Mouse (Mus musculus) liver, adult 2 months (tissue): ENCODE measurements around the gene Kcnt2. TPM values are rescaled to one million over a fixed set of nuclear protein-coding genes. Genes with fewer than 3 reads are reported as not detected.

ENCODE experiments used
- DNase-seq: peaks from one replicate; pipeline ENCODE4 v3.0.0-alpha.2; 2011; ENCODE audit warnings: low read depth, low spot score; ENCODE audit errors: extremely low read depth
- H3K27ac ChIP-seq: fragments of 200-500 bp; replicated peaks from 2 replicates; pipeline ENCODE4 v1.5.1; 2012; ENCODE audit warnings: low read depth, mild to moderate bottlenecking, control low read depth, inconsistent platforms, low read length; ENCODE audit not compliant: insufficient read depth
- H3K27me3 ChIP-seq: fragments of 200-500 bp; 2 replicates; pipeline ENCODE4 v1.6.1; 2012; ENCODE audit warnings: mild to moderate bottlenecking, moderate library complexity, low read length, inconsistent platforms; ENCODE audit not compliant: control insufficient read depth, insufficient read depth
- H3K36me3 ChIP-seq: fragments of 200-500 bp; 2 replicates; pipeline ENCODE4 v1.6.1; 2012; ENCODE audit warnings: low read length, inconsistent platforms; ENCODE audit not compliant: control insufficient read depth, insufficient read depth
- H3K4me1 ChIP-seq: fragments of 200-500 bp; 2 replicates; pipeline ENCODE4 v1.6.1; 2011; ENCODE audit warnings: low read length; ENCODE audit not compliant: control insufficient read depth, insufficient read depth
- H3K4me3 ChIP-seq: fragments of 200-500 bp; 2 replicates; pipeline ENCODE4 v1.5.1; 2011; ENCODE audit warnings: low read depth, mild to moderate bottlenecking, control low read depth, low read length, moderate library complexity; ENCODE audit not compliant: insufficient read depth
- H3K79me2 ChIP-seq: fragments of 200-500 bp; 2 replicates; pipeline ENCODE4 v1.6.1; 2012; ENCODE audit warnings: inconsistent platforms, mild to moderate bottlenecking, low read length, moderate library complexity; ENCODE audit not compliant: control insufficient read depth, insufficient read depth
- H3K9ac ChIP-seq: fragments of 200-500 bp; 2 replicates; pipeline ENCODE4 v1.6.1; 2012; ENCODE audit warnings: low read depth, mild to moderate bottlenecking, control low read depth, inconsistent platforms, low read length
- CTCF ChIP-seq: fragments of 200-500 bp; IDR thresholded peaks from 2 replicates; pipeline ENCODE4 v1.5.1; 2011; ENCODE audit warnings: low read depth, low read length, control low read depth
- POLR2A ChIP-seq: fragments of 200-500 bp; IDR thresholded peaks from 2 replicates; pipeline ENCODE4 v1.6.1; 2011; ENCODE audit warnings: low read length, control low read depth; ENCODE audit not compliant: insufficient read depth; ENCODE audit errors: extremely low read depth
- WGBS: fragments of 180-500 bp; shearing (Covaris S2); methylation state at CpG from one replicate; pipeline ENCODE4 v1.1.7; 2018; 5-methylcytosine and 5-hydroxymethylcytosine counted together
- polyA plus RNA-seq: library from polyadenylated mRNA; depleted of rRNA; stranded (reverse); fragments of >200 nt; gene quantifications from 2 replicates; pipeline ENCODE4 v1.2.3, GENCODE M21; 2012
- total RNA-seq: library from RNA; depleted of rRNA; stranded (reverse); fragments of >200 nt; gene quantifications from 2 replicates; pipeline ENCODE4 v1.2.3, GENCODE M21; 2014

The Kcnt2 gene
- total and polyA plus RNA-seq, 2 experiments = 0.18 to 0.83 TPM

GRCm38 (mm10) chr1:140468315-140468714 lies 222.4 kb downstream of the Kcnt2 start:
- H3K27ac ChIP-seq = no peak overlapping the region
- DNase-seq = no peak
- TF ChIP-seq POLR2A = no peak
- no peak for TF ChIP-seq CTCF
- 85% methylated on average over 4 of the region's 4 CpGs for WGBS
- no peak overlapping the region for H3K9ac ChIP-seq
- H3K27me3 ChIP-seq = no peaks in the 10 kb centered on the region
- H3K4me3 ChIP-seq = no peak overlapping the region
- H3K36me3 ChIP-seq = no peaks in the 10 kb centered on the region
- H3K79me2 ChIP-seq = no peaks in the 10 kb centered on the region
- no peaks in the 10 kb centered on the region for H3K4me1 ChIP-seq

- no peak for TF ChIP-seq CTCF
- TF ChIP-seq POLR2A = no peak
Measured at GRCm38 (mm10) chr1:140469586-140469985, 223.6 kb downstream of the Kcnt2 start.

GRCm38 (mm10) chr1:140476921-140477320 lies 231.0 kb downstream of the Kcnt2 start:
- H3K4me1 ChIP-seq = peaks cover 6% of the 10 kb centered on the region; the same call in 1 of the 2 replicates
- no peak for DNase-seq
- no peaks in the 10 kb centered on the region for H3K27me3 ChIP-seq
- H3K36me3 ChIP-seq = no peaks in the 10 kb centered on the region
- no peak overlapping the region for H3K9ac ChIP-seq
- TF ChIP-seq CTCF (no peak), POLR2A (no peak)
- no peaks in the 10 kb centered on the region for H3K79me2 ChIP-seq
- WGBS = 62% methylated on average over 2 of the region's 2 CpGs
- no peak overlapping the region for H3K4me3 ChIP-seq
- H3K27ac ChIP-seq = no peak overlapping the region

More at GRCm38 (mm10) chr1:140469586-140469985, 223.6 kb downstream of the Kcnt2 start:
- Histone ChIP-seq H3K27ac (no peak overlapping the region), H3K79me2 (no peaks in the 10 kb centered on the region), H3K4me1 (no peaks in the 10 kb centered on the region), H3K27me3 (no peaks in the 10 kb centered on the region), H3K36me3 (no peaks in the 10 kb centered on the region), H3K4me3 (no peak overlapping the region), H3K9ac (no peak overlapping the region)
- 90% methylated on average over 1 of the region's 1 CpGs for WGBS
- DNase-seq = no peak

GRCm38 (mm10) chr1:140484016-140484415 lies 238.1 kb downstream of the Kcnt2 start:
- Histone ChIP-seq H3K9ac (no peak overlapping the region), H3K79me2 (no peaks in the 10 kb centered on the region), H3K27me3 (no peaks in the 10 kb centered on the region), H3K4me1 (no peaks in the 10 kb centered on the region), H3K4me3 (no peak overlapping the region), H3K36me3 (no peaks in the 10 kb centered on the region), H3K27ac (no peak overlapping the region)
- TF ChIP-seq POLR2A (no peak), CTCF (no peak)
- WGBS = 93% methylated on average over 1 of the region's 1 CpGs
- peak; percentile 24 for DNase-seq

GRCm38 (mm10) chr1:140489816-140490215 lies 243.9 kb downstream of the Kcnt2 start:
- no peak overlapping the region for H3K4me3 ChIP-seq
- no peaks in the 10 kb centered on the region for H3K27me3 ChIP-seq
- 67% methylated on average over 2 of the region's 2 CpGs for WGBS
- no peak for TF ChIP-seq CTCF
- TF ChIP-seq POLR2A = no peak
- no peak overlapping the region for H3K27ac ChIP-seq
- no peak overlapping the region for H3K9ac ChIP-seq
- DNase-seq = no peak
- no peaks in the 10 kb centered on the region for H3K36me3 ChIP-seq
- no peaks in the 10 kb centered on the region for H3K4me1 ChIP-seq
- no peaks in the 10 kb centered on the region for H3K79me2 ChIP-seq

GRCm38 (mm10) chr1:140491406-140491805 lies 245.4 kb downstream of the Kcnt2 start:
- no peaks in the 10 kb centered on the region for H3K27me3 ChIP-seq
- no peaks in the 10 kb centered on the region for H3K36me3 ChIP-seq
- H3K79me2 ChIP-seq = no peaks in the 10 kb centered on the region
- no peak for DNase-seq
- WGBS = 95% methylated on average over 1 of the region's 1 CpGs
- no peak overlapping the region for H3K9ac ChIP-seq
- no peak overlapping the region for H3K4me3 ChIP-seq
- no peaks in the 10 kb centered on the region for H3K4me1 ChIP-seq
- no peak overlapping the region for H3K27ac ChIP-seq
- TF ChIP-seq POLR2A (no peak), CTCF (no peak)

GRCm38 (mm10) chr1:140492237-140492636 lies 246.3 kb downstream of the Kcnt2 start:
- Histone ChIP-seq H3K9ac (no peak overlapping the region), H3K4me3 (no peak overlapping the region), H3K36me3 (no peaks in the 10 kb centered on the region), H3K4me1 (no peaks in the 10 kb centered on the region), H3K79me2 (no peaks in the 10 kb centered on the region), H3K27me3 (no peaks in the 10 kb centered on the region), H3K27ac (no peak overlapping the region)
- DNase-seq = no peak
- 95% methylated on average over 2 of the region's 2 CpGs for WGBS
- no peak for TF ChIP-seq CTCF
- no peak for TF ChIP-seq POLR2A
